Mouse (Mus musculus) midbrain, postnatal 0 days (tissue): ENCODE data around the gene Fam19a4. TPM values are rescaled to one million over a fixed set of nuclear protein-coding genes. Genes with fewer than 3 reads are reported as not detected.

Source experiments
- ATAC-seq: fragments of 200-750 bp; cut with Nextera tagmentation; 2 replicates; pipeline ENCODE4 v1.8.0; 2017; ENCODE audit warnings: moderate number of reproducible peaks, mild to moderate bottlenecking, moderate TSS enrichment, moderate library complexity; ENCODE audit not compliant: low FRiP score
- DNase-seq: peaks from one replicate; pipeline ENCODE4 v3.0.0-alpha.2; 2015; ENCODE audit warnings: low spot score
- H3K27ac ChIP-seq: fragments of 300-500 bp; sonication (generic); 2 replicates; pipeline ENCODE4 v1.5.1; 2014; ENCODE audit warnings: low read depth, mild to moderate bottlenecking, low read length, mixed read lengths
- H3K27me3 ChIP-seq: fragments of 300-500 bp; sonication (generic); 2 replicates; pipeline ENCODE4 v1.6.1; 2014; ENCODE audit warnings: low read length, control low read depth, mixed read lengths; ENCODE audit not compliant: insufficient read depth
- H3K36me3 ChIP-seq: fragments of 300-500 bp; sonication (generic); 2 replicates; pipeline ENCODE4 v1.6.1; 2014; ENCODE audit warnings: low read length, control low read depth, mixed read lengths; ENCODE audit not compliant: insufficient read depth
- H3K4me1 ChIP-seq: fragments of 300-500 bp; sonication (generic); 2 replicates; pipeline ENCODE4 v1.6.1; 2014; ENCODE audit warnings: mild to moderate bottlenecking, control low read depth, antibody characterized with exemption, low read length, mixed read lengths; ENCODE audit not compliant: insufficient read depth
- H3K4me2 ChIP-seq: fragments of 300-500 bp; sonication (generic); 2 replicates; pipeline ENCODE4 v1.6.1; 2014; ENCODE audit warnings: low read depth, mild to moderate bottlenecking, low read length, mixed read lengths; ENCODE audit not compliant: poor library complexity, severe bottlenecking
- H3K4me3 ChIP-seq: fragments of 300-500 bp; sonication (generic); 2 replicates; pipeline ENCODE4 v1.5.1; 2014; ENCODE audit warnings: low read depth, mild to moderate bottlenecking, low read length, moderate library complexity
- H3K9ac ChIP-seq: fragments of 300-500 bp; sonication (generic); replicated peaks from 2 replicates; pipeline ENCODE4 v1.6.1; 2014; ENCODE audit warnings: mild to moderate bottlenecking, low read length, moderate library complexity, mixed read lengths; ENCODE audit not compliant: poor library complexity, severe bottlenecking
- H3K9me3 ChIP-seq: fragments of 300-500 bp; sonication (generic); 2 replicates; pipeline ENCODE4 v1.6.1; 2016; ENCODE audit warnings: low read length, control low read depth
- CTCF ChIP-seq: IDR thresholded peaks from 2 replicates; pipeline ENCODE4 v1.5.1; 2016; ENCODE audit warnings: antibody characterized with exemption, mild to moderate bottlenecking
- WGBS: fragments of 180-500 bp; shearing (Covaris S2); extraction: QIAGEN DNeasy Blood & Tissue Kit; methylation state at CpG from one replicate; pipeline ENCODE4 v1.1.7; 2014; 5-methylcytosine and 5-hydroxymethylcytosine counted together
- polyA plus RNA-seq: library from polyadenylated mRNA; unstranded; fragments of >200 nt; fragmentation: Nextera tagmentation; extraction: Ambion mirVana; gene quantifications from 2 replicates; pipeline ENCODE4 v1.2.1, GENCODE M21; 2015
- total RNA-seq: library from RNA; depleted of rRNA; stranded (reverse); fragments of >200 nt; gene quantifications from 2 replicates; pipeline ENCODE4 v1.2.3, GENCODE M21; 2014

Gene Fam19a4
- total and polyA plus RNA-seq, 2 experiments from 2014 or later = 4.0 to 4.8 TPM

DNA sequence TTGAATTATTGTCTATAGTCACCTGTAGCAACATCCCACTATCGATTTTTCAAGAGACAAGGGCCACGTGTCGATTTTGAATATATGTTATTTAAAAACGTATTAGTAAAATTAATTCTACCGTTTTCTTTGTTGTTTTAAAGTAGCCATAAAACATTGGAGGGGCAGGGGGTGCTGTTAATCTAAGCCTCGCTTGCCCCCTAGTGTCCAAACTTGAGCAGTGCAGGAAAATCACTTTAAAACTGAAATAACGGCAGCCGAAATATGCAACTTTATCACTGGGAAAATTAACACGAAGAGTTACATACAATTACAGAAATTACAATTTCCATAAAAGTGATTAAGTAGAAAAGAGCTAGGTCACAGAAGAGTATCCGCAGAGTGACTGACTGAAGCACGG lies 55.2 kb downstream of the Fam19a4 start:
- Histone ChIP-seq H3K4me1 (no peaks in the 10 kb centered on the region), H3K27me3 (no peaks in the 10 kb centered on the region), H3K9ac (no peak overlapping the region), H3K4me3 (no peak overlapping the region), H3K4me2 (no peak overlapping the region), H3K27ac (no peak overlapping the region), H3K36me3 (no peaks in the 10 kb centered on the region), H3K9me3 (no peaks in the 10 kb centered on the region)
- ATAC-seq = no peak
- DNase-seq = peak; percentile 68
- TF ChIP-seq CTCF = peak; percentile 92
- 18% methylated on average over 11 of the region's 11 CpGs for WGBS

DNA sequence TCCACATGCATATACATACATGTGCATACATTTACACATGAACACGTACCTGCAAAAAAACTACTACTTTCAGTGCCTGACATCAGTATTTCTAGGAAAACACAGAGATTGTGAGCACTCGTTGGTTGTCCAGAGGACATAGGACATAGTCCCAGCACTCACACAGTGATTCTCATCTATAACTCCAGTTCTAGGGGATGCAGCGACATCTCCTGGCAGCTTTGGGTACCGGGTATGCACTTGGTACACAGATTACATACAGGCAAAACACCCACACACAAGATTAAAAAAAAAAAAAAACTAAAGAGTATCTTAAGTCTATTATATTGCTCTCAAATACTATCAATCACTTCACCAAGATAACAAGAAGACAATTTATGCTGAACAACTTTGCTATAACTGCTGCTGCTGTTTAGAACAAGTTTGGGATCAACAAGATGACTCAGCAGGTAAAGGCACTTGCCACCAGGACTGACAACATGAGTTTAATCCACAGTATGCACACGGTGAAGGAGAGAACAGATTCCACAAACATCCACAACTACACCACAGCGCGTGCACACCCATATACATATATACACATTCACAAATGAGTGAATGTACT lies 64.6 kb downstream of the Fam19a4 start:
- WGBS = 94% methylated on average over 7 of the region's 7 CpGs
- no peak overlapping the region for H3K4me2 ChIP-seq
- peak; percentile 51 for TF ChIP-seq CTCF
- H3K27ac ChIP-seq = no peak overlapping the region
- H3K27me3 ChIP-seq = no peaks in the 10 kb centered on the region
- H3K4me3 ChIP-seq = no peak overlapping the region
- no peaks in the 10 kb centered on the region for H3K4me1 ChIP-seq
- H3K9me3 ChIP-seq = no peaks in the 10 kb centered on the region
- no peaks in the 10 kb centered on the region for H3K36me3 ChIP-seq
- no peak for DNase-seq
- no peak overlapping the region for H3K9ac ChIP-seq
- no peak for ATAC-seq

DNA sequence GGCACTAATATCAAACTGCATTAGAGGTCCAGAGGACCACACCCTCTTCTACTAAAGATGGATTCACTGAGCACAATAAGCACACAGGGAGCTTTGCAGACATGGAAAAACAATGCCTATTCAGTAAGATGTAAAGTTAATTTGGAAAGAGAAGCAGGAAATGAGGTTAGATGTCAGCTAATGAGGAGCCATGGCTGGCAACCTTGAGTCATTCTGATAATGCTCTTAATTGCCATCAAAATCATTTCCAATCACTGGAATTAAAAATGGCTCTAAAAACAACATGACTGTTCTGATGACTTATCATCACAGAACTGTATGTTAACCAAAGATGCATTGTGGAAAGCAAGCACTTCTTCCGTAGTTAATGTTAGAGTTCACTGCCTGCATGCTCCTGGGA lies 68.5 kb downstream of the Fam19a4 start:
- Histone ChIP-seq H3K4me3 (no peak overlapping the region), H3K36me3 (no peaks in the 10 kb centered on the region), H3K27ac (no peak overlapping the region), H3K9ac (no peak overlapping the region), H3K4me2 (no peak overlapping the region), H3K4me1 (no peaks in the 10 kb centered on the region), H3K27me3 (no peaks in the 10 kb centered on the region), H3K9me3 (no peaks in the 10 kb centered on the region)
- no peak for TF ChIP-seq CTCF
- DNase-seq (no peak), ATAC-seq (no peak)
- WGBS = 84% methylated on average over 1 of the region's 1 CpGs

DNA sequence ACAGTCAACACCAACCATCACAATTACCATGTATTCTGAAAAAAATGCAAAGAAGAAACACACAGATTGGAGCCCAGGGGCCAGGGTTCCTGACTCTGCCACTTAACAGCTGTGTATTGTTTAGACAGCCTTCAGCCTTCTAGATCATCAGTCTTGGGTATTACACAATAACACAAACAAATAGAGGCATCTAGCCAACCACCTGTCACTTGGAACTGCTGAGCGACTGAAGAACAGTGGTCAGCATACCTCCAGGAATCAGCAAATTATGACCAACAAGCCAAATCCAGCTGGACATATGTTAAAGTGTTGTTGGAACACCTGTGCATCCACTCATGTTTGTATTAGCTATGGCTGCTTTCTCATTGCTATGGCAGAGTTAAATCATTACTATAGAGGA lies 82.7 kb downstream of the Fam19a4 start:
- no peak for ATAC-seq
- Histone ChIP-seq H3K4me1 (no peaks in the 10 kb centered on the region), H3K9ac (no peak overlapping the region), H3K4me3 (no peak overlapping the region), H3K27ac (no peak overlapping the region), H3K36me3 (no peaks in the 10 kb centered on the region), H3K9me3 (no peaks in the 10 kb centered on the region), H3K4me2 (no peak overlapping the region), H3K27me3 (no peaks in the 10 kb centered on the region)
- 94% methylated on average over 1 of the region's 1 CpGs for WGBS
- DNase-seq = no peak
- TF ChIP-seq CTCF = no peak

DNA sequence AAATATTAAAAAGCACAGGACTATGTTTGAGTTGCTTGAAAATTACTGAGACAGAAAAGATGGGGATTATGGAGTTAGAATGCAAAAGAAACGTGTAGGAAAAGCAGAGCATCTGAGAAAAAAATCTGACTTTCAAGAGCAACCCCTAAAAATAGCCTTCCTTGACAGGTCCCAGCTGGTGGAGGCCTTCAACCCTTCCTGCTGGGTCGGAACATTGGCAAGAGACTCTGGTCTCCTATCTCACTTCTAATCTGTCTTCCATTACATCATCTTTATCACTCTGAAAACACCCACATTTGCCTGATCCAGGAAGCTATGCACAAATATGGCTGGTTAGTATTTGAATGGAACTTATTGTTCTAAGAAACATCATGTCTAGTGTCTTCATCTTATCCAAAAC lies 115.4 kb downstream of the Fam19a4 start:
- 60% methylated on average over 2 of the region's 2 CpGs for WGBS
- no peaks in the 10 kb centered on the region for H3K4me1 ChIP-seq
- no peak overlapping the region for H3K4me2 ChIP-seq
- no peak for TF ChIP-seq CTCF
- no peaks in the 10 kb centered on the region for H3K9me3 ChIP-seq
- H3K36me3 ChIP-seq = no peaks in the 10 kb centered on the region
- no peak for DNase-seq
- H3K27ac ChIP-seq = no peak overlapping the region
- no peak overlapping the region for H3K9ac ChIP-seq
- no peaks in the 10 kb centered on the region for H3K27me3 ChIP-seq
- no peak for ATAC-seq
- no peak overlapping the region for H3K4me3 ChIP-seq

DNA sequence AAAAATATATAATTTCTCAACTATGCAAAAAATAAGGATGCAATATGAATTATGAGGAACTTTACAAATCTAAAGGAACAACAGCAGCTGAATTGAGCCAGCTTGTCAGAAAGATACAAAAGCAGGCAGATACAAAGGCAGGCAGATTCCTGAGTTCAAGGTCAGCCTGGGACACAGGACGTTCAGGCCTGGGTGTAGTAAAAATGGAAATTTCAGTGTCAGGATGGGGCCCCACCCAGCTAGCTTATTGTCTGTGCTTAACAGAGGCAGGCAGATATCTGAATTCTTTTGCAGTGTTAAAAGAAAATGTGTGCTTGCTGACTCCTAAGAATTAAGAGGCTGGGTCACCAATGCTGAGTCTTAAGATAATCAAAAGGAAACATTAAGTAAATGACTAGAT lies 124.4 kb downstream of the Fam19a4 start:
- Histone ChIP-seq H3K4me1 (no peaks in the 10 kb centered on the region), H3K27me3 (no peaks in the 10 kb centered on the region), H3K4me3 (no peak overlapping the region), H3K4me2 (no peak overlapping the region), H3K9me3 (no peaks in the 10 kb centered on the region), H3K27ac (no peak overlapping the region), H3K36me3 (no peaks in the 10 kb centered on the region), H3K9ac (no peak overlapping the region)
- no peak for DNase-seq
- no peak for TF ChIP-seq CTCF
- ATAC-seq = no peak
- WGBS = 66% methylated on average over 1 of the region's 1 CpGs
